Mouse (Mus musculus) cerebellum, postnatal 10 days (tissue): ENCODE measurements around the gene Arl4c.

Experiments
- DNase-seq, 2 experiments: peaks; one replicate each; pipeline ENCODE4 v3.0.0; 2021; ENCODE audit warnings: mixed read lengths in 2 of 2

Arl4c gene

GRCm38 (mm10) chr1:88701870-88702661, at the start of gene Arl4c:
Arl4c (minus strand) TSS chr1:88702221.
- peak; percentile 78 to 86 for DNase-seq

DNA sequence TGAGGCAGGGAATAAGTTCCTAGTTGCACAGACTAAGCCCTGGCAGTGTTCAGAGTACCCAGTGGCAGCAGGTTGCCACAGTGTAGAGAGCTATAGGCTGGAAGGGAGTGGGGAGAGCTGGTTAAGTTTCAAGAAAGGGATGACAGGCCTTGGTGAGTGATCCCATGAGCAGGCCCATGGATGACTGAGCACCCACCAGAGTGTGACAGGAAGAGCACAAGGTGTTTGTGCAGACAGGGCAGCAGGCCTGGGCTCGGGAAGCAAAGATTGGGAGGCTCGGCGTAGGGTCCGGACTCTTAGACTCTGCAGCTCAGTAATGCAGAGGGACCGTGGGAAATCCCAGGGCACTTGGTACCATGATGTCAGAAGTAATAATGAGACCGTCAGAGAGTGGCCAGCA, 49.3 kb upstream of the Arl4c start:
- DNase-seq = no peak

GRCm38 (mm10) chr1:88750576-88750975, 48.6 kb upstream of the Arl4c start:
- no peak for DNase-seq

- peak; percentile 45 to 46 for DNase-seq
Measured at GRCm38 (mm10) chr1:88750126-88750525, 48.1 kb upstream of the Arl4c start.

DNA sequence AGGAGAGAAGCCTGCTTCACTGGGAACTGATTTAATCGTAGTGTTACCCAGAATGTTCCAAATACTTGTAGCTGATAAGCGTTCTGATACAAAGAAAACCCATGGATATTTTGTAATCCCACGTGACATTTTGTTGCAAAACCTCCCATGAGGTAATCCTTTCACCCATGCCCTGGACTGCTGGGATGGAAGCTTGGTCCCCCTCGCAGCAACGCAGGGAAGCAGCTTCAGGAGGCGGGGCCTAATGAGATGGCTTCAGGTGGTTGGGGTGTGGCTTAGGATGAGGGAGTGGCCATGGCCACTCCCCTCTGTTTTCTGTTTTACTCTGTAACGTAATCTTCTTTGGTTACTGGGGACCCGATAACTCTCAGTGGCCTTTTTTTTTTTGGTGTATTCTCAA, 47.1 kb upstream of the Arl4c start:
- no peak for DNase-seq

DNA sequence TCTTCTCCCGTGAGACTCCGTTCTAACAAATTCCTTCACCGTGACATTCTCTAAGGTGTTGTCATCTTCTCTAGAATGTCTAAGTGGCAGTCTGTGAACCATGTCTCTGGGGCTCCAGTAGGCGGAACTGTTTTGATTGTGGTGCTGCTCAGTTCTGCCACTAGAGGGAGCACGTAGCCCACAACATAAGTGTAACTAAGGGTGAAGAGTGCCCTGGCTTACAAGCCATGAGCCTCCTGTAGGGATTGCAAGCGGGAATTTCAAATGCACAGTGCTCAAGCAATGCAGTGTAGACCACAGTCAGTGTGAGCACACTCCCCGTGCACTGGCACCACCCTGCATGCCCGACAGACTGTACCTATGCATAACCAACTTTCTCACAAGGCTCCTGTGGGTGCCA, 43.2 kb upstream of the Arl4c start:
- peak; percentile 88 to 91 for DNase-seq

GRCm38 (mm10) chr1:88744261-88744660, 42.2 kb upstream of the Arl4c start:
- DNase-seq = no peak

DNA sequence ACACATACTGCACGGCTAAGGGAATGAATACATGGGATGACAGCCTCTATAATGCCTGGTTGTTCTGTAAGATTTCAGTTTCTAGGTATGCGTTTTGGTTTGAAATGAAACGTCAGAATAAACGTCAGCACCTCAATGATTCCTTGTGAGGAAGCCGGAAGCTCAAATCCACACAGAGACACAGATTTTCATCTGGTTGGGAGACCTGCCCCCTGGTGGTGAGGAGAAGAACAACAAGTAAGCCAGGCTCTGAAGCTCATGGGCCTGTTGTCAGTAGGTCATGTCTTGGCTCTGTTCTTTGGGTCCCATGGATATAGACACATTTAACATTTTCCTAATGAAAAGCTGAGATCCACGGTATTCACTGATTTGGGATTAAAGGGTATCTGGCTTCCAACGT, 40.4 kb upstream of the Arl4c start:
- peak; percentile 75 to 80 for DNase-seq

DNA sequence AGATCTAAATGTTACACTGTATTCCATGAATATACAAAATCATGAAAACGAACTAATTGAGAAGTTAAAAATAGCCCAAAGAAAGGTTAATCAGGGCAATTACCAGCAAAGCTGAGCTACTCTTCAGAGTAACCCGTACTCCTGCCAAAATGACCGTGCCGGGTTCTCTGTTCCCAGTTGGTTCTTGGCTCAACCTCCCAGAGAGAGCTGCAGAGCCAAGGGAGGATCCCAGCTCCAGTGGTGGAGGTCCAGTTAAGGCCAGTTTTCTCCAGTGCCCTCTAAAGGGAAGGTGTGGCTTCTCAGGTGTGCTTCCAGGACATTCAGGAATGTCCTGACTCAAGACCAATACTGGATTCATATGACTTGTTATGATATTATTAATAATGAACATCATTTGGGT, 37.5 kb upstream of the Arl4c start:
- peak in 1 of 2 experiments; percentile 51 for DNase-seq

DNA sequence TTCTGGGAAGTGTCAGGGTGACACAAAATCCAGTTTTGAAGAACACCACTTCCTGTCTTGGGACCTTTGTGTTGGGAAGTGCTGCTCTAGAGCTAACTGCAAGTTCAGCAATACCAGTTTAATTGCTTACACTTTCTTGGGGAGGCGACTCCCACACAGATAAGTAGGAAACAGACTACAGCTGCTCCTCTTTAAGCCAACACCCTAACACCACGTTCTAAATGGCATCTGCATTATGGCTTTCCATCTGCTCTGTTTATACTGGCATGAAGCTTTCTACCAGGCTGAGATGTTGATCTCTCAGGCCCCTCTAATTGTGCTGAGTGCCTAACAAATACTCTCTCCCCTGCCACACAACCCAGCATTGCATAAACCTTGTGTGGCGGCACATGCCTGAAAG, 36.9 kb upstream of the Arl4c start:
- DNase-seq = no peak

- no peak for DNase-seq
Measured at GRCm38 (mm10) chr1:88729496-88729895, 27.5 kb upstream of the Arl4c start.

DNA sequence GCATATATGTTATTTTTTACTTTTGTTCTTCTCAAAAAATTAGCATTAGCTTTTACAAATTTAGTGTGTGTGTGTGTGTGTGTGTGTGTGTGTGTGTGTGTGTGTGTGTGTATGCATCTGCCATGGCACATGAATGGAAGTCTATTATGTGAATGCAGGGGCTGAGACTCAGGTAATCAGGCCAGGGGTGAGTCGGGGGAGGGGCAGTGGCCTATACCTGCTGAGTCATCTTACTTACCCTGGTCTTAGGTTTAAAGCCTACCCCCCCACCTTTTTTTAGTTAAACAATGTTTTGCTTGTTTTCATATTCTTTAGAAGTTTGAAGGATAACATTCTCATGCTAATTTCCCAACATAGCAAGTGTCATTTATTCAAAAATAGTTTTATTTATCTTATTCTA, 25.3 kb upstream of the Arl4c start:
- no peak for DNase-seq

DNA sequence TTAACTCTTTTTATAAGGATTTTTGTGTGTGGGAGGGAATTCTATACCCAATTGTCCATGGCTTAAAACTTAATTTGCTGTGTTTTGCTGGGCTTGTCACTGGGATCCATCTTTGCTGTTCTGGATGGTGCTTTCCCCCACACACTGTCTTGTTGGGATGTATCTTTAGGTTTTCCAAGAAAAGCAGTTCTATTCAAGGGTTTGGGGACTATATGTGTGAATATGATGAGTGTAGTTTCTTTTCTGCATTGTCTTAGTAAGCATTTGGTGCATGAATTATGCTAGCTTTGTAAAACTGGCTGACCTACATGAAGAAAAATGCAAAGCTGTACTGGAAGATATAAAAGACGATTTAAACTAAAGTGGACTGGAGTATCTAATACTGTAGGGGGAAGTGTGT, 23.7 kb upstream of the Arl4c start:
- DNase-seq = no peak

- DNase-seq = peak in 1 of 2 experiments; percentile 30
Measured at GRCm38 (mm10) chr1:88720626-88721229, 18.7 kb upstream of the Arl4c start.

DNA sequence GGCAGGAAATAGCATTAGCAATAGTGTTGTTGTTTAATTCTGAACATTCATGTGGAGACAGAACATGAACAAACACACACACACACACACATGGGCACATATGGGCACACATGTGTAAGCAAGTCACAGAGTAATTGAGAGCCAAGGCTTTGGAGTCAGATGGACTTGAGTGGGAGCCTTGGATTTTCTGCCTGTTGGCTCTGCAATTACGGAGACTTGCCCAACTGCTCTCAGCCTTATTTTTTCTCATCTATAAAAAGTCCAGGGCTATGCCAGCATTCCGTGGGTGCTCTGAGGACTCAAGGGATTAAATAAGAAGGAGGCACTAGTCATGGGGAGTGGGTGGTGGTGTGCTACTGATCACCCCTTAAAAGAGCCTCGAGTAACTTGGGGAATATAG, 16.5 kb upstream of the Arl4c start:
- DNase-seq = no peak

DNA sequence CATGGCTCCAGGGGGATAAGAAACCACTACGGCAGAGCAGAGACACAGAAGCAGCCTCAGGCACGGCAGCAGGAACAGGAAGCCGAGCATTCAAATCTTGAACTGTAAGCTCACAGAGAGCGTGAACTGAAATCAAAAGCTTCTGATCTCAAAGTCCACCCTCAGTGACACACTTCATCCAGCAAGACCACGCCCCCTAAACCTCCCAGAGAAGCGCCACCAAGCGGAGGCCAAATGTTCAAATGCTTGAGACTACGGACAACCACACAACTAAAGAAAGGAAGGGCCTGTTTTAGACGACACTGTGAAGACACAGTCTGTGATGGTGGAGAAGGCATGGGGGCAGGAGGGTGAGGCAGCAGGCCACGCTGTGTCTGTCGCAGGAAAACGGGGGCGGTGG, 15.7 kb upstream of the Arl4c start:
- no peak for DNase-seq

GRCm38 (mm10) chr1:88712011-88712410, 10.0 kb upstream of the Arl4c start:
- peak; percentile 34 to 56 for DNase-seq

DNA sequence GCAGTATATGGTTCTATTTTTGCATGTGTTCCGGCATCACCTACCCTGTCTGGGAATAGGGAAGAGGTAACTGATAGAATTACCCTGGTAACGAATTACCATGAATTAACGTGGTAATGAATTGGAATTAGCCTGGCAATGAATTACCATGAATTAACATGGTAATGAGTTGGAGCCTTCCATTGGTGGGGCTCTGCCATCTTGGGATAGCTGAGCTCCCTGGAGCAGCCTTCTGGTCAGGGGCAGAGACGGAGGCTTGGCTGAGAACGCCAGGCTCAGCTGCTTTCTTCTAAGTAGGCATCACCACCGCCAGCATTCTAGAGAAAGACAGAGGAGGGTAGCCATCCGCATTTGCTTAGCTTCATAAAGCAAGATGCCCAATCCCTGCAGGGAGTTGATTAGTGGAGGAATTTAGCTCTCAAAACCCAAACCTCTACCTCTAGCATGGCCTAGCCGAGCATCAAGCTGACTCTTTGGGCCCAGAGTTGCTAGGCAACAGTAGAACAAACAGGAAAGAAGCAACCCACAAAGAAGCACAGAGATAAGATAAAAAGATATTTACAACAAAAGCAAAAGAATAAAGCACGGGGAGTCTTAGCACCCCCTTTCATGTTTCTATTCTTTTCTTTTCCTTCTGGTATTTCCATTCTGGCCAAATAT, 6.8 kb upstream of the Arl4c start:
- peak; percentile 36 to 45 for DNase-seq

GRCm38 (mm10) chr1:88708191-88708590, 6.2 kb upstream of the Arl4c start:
- no peak for DNase-seq

DNA sequence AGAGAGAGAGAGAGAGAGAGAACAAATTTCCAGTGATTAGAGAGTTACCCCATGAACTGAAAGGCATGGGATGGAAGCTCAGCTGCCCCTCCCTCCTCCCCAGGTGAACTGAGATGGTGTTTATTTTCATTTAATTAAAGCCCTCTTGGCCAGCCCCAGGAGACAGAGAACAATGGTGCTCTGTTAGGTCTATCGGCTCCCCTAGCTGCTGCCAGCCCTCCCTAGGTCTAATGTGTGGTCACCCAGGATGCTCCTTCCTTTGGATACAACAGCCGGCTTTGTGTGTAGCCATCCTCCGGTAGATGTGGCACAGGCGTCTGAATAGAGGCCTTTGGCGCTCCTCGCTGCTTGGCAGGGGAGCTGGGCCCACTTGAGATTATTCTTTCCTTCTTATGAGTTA, 5.5 kb upstream of the Arl4c start:
- DNase-seq = peak in 1 of 2 experiments; percentile 17

DNA sequence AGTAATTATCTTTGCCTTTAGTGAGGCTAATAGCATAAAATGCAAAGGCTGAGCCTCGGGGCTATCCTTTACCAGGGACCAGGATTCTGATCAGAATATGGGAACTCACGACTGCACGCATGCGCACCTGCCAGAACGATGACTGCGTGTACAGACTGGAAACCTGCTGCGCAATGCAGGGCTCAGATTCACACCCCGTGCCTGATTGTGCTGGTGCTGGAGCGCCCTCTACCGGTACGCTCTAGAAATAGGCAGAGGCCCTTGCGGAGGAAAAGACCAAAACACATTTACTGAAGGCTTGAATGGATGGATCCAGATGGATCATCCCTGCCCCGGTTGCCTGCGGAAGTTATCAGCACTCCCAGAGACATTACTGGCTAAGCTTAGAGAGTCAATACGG, 3.8 kb upstream of the Arl4c start:
- peak; percentile 95 for DNase-seq

DNA sequence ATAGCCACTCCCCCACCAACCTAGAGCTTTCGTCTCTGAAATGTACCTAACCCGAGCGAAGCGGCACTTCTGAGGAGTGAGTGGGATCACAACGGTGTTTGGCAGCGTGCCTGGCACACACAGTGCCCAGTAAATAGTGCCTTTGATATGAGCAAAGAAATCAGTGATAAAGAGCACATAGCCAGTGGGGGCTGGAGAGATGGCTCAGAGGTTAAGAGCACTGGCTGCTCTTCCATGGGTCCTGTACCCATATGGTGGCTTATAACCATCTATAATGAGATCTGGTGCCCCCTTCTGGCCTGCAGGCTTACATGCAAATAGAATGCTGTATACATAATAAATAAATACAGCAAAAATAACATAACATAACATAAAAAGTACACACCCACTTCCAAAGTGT, 3.0 kb upstream of the Arl4c start:
- DNase-seq = peak; percentile 55 to 62

DNA sequence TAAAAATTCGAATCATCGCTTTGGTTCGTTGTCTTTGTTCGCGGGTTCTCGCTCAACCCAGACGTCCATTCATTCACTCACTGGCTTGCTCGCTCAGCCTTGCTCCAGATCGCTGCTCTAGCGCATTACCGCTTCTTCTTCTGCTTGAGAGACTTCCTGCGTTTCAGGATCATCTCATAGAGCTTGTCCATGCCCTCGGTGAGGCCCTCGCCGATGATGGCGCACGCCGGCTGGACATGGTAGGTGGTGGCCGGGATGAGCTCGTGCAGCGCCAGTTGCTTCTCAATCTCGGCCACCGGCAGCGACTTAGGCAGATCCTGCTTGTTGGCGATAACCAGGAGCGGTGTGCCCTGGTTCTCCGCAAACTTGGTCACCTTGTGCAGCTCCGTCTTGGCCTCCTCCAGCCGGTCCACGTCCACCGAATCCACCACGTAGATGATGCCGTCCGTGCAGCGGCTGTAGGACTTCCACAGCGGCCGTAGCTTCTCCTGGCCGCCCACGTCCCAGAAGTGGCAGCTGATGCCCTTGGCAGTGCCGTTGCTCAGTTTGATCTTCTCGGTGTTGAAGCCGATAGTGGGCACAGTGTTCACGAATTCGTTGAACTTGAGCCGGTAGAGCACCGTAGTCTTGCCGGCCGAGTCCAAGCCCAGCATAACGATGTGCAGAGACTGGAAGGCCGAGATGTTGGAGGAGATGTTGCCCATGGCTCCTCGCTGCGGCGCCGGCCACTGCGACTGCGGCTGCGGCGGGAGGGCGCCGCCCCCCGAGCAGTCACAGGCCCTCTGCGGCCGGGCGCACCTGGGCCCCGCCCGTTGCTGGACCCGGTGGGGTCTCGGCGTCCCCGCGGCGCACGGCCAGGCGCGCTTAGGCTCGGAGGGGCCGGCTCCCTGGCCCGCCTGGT, 810 bp downstream of the Arl4c start:
- DNase-seq = peak; percentile 48 to 55
